Mouse (Mus musculus) liver, embryonic 14.5 days (tissue): ENCODE measurements around the gene Ntn5.

Source experiments
- CTCF ChIP-seq: IDR thresholded peaks from 2 replicates; pipeline ENCODE4 v1.5.1; 2016; ENCODE audit warnings: antibody characterized with exemption, low read depth, control low read depth
- EP300 ChIP-seq: IDR thresholded peaks from 2 replicates; pipeline ENCODE4 v1.6.1; 2016; ENCODE audit warnings: antibody characterized with exemption, low read depth

GRCm38 (mm10) chr7:45702316-45702715 is 18.5 kb downstream of the Ntn5 start:
- TF ChIP-seq EP300: no peak
- TF ChIP-seq CTCF: no peak
